Mouse (Mus musculus): ENCODE results near the gene Zg16. TPM values are rescaled to one million over a fixed set of nuclear protein-coding genes. Genes with fewer than 3 reads are reported as not detected.
A peak's percentile ranks its signal among the peaks of the same experiment; 100 is the strongest.
"Not testable (repeated sequence)": the region's sequence is repeated elsewhere in the genome, so short reads cannot be mapped to it uniquely, and the experiment has no call there.

Zg16 gene
- under 1 TPM in 1 of 2 experiments, not detected in 1; 0.81 TPM for polyA plus RNA-seq (2017; shearing (Covaris generic))

GRCm38 (mm10) chr7:127087278-127088010, at the start of gene Zg16:
TSS of gene Zg16 (minus strand) at chr7:127087328.
- ATAC-seq, result not testable (repeated sequence)

- ATAC-seq, result peak; percentile 13
Measured at GRCm38 (mm10) chr7:127136181-127137071, 49.3 kb upstream of the Zg16 start.

DNA sequence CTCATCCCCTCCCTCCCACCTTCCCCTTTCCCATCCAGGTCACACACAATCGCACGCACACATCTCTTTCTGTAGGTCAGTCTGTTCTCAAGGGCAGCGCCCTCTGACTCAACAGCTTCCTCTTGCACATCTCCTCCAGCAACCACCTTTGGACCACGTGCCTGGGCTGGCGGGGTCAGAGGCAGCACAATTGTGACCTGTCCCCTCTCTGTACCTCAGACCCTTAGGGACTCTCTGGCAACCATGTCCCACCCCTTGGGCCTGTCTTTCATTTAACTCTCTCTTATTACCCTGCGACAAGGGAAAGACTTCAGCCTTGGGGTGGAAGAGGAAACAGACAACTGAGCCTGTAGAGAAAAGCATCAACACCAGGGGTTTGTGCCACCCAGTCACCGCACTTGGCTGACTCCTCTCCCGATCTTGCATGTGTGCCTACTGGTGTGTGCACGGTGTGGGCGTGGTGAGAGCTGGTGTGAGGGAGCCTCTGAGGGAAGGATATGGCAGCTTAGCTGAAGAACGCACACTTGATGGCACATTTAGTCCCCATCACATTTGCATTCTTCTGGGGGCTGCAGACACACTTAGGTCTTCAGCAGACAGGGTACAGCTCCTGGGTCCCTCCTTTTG, 47.8 kb upstream of the Zg16 start:
- ATAC-seq, result peak; percentile 24

DNA sequence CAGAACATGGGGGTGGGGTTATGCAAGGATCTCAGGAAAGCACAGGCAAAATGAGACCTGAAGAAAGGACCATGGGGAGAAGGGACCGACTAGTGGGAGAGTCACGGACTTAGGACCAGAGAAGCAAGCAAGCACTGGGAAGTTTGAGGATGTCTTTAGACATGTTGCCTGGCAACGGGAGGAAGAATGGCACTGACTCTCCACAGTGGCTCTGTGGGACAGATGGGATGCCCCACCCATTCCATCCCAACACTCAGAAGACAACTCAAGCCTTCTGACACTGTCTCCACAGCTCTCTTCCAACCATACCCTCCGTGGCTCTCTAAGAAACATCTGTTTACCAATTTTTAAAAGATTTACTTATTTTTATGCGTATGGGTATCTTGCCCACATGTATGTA, 46.0 kb upstream of the Zg16 start:
- no peak for ATAC-seq

GRCm38 (mm10) chr7:127129638-127130037, 42.5 kb upstream of the Zg16 start:
- peak; percentile 77 for ATAC-seq

DNA sequence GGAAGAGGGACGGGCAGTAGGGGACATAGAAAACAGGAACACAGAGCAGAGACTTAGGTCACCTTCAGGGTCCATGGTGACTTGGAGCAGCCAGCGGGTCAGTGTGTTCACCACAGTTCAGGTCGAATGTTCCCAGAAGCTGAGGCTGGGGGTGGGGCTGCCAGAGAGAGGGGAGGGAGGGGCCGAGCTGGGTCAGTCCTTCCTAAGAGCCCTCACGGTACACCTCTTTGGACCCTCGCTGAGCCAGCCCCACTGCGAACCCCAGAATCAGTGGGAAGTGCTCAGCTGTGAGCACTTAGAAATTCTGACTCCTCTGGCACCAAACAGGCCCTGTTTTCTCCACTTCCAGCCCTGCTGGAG, 34.8 kb upstream of the Zg16 start, which contains the start of gene Qprt:
Gene Qprt (minus strand): TSS at position 316 of the 360 bp plus-strand sequence.
- no peak for ATAC-seq

- ATAC-seq, result no peak
Measured at GRCm38 (mm10) chr7:127121061-127121910, 34.2 kb upstream of the Zg16 start.

DNA sequence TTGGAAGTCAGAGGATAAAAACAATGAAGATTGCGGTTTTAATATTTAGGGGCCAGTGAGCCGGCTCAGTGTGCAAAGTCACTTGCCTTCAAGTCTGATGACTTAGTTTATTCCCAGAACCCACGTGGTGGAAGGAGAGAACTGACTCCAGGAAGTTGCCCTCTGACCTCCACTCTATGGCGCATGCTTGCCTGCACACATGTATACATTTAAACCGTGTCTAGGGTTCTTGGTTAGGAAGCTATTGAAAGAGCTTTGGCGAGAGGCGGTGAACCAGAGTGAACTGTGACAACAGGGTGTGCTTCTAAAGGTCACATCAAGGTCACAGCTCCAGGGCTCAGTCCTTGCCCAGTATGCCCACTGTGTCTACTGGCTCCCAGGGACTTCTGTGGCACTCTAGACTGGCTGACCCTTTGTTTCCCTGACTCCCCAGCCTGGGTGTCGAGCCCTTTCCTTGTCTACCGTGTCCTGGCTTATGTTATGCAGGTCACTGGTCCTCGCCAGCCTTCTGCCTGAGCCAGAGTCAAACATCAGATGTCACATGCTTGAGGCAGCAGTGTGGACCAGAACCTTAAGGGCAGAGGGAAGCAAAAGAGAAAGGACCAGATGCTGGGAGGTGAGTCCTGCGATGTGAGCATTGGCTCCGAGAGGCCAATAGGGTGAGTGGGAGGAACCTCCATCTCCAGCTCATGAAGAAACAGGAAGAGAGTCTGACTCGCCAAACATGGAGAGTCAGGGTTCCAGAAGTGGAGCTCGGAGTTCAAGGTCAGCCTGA, 31.7 kb upstream of the Zg16 start:
- no peak for ATAC-seq

DNA sequence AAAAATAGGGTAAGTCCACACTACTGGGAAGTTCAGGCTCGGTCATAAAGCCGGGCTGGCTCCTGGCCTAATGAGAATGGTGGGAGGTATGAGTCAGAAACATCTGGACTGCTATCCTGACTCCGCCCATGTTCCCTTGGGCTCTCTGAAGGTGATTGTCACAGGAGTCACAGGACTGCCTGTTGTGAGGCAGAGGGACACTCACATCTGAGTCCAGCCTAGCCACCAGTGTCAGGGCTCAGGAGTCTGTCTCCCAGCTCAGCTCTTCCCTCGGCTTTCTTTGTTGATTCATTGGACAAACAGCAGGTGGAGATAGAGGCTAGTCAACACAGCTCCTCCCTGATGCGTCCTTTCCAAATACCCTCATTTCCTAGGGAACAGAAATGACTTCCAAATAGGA, 30.8 kb upstream of the Zg16 start:
- ATAC-seq, result no peak

DNA sequence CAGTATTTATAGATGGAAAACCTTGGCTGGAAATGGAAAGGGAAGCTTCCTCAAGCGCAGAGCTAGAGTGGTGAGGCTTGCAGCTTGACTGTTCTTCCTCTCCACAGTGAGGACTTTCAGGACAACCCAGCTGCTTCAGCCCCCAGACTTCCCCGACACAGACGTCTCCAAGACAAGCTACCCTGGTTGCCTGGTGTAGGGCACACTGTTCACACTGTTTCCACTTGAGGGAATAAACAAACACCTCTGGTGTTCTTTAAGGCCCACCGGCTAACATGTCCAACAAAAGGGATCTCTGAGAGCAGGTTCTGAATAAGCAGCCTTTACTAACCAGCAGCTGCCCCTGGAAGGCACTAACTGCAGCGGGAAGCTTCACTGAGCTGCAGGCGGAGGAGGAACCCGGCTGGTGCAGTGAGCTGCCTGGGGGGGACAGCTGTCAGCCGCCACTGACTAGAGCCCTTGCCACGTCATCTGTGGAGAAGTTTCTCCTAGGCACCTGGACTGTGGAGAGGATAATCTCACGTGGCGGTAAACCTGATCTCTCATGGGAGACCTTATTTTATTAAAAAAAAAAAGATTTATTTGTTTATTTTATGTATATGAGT, 29.3 kb upstream of the Zg16 start:
- no peak for ATAC-seq

- ATAC-seq, result no peak
Measured at GRCm38 (mm10) chr7:127114920-127115319, 27.8 kb upstream of the Zg16 start.

DNA sequence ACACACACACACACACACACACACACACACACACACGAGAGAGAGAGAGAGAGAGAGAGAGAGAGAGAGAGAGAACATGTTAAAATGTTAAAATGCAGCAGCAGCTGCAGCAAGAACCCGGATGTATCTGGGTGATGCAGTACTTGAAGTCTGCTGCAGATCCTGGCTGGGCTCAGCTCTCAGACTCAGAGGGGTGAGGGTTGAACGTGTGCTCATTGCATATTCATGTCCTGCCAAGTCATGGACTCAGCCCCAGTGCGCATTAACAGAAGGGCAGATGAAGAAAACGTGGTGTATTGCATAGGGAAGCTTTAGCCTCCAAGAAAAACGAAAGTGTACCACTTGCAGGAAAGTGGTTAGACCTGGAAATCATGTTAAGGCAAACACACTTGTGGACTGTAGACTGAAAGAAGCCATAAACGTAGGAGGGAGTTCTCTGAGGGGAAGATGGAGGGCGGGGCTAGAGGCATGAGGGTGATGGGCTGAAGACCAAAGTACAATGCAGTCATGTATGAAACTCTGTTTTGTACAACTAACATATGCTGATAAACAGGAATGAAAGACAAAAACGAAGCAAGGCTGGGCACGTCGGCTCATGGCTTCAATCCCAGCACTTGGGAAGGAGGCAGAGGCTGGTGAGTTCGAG, 26.6 kb upstream of the Zg16 start:
- peak; percentile 62 for ATAC-seq

DNA sequence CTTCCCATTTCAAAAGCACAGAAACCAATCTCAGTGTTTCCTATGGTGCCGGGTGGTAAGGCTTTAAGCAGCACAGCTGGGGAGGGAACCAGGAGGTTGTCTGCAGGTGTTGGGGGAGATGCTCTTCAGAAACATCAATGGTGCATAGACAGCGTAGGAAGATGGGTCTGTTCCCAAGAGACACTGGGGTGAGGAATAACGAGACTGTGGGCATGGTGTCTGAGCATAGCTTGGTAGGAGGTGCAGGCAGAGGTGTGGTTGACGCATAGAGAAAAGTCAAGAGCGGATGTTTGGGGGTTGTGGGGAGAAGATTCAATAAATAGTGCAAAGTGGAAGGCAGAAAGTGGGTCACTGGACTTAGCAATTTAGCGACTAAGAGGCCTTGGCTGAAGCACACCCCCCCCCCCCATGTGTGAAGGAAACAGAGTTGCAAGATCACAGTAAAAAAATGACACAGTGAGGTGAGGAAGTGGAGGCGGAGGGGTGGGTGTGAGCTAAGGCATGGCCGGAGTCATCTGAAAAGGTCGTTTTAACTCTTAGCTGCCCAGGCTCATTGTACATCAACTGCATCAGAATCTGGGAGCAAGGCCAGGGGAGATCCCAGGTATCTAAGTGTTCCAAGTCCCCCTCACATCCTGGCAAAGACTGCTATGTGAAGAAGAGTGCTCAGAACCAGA, 25.9 kb upstream of the Zg16 start:
- ATAC-seq, result peak; percentile 72

GRCm38 (mm10) chr7:127112251-127112841, 25.2 kb upstream of the Zg16 start:
- peak; percentile 38 for ATAC-seq

GRCm38 (mm10) chr7:127111461-127111860, 24.3 kb upstream of the Zg16 start:
- peak; percentile 18 for ATAC-seq

- peak; percentile 42 for ATAC-seq
Measured at GRCm38 (mm10) chr7:127110239-127111007, 23.3 kb upstream of the Zg16 start.

DNA sequence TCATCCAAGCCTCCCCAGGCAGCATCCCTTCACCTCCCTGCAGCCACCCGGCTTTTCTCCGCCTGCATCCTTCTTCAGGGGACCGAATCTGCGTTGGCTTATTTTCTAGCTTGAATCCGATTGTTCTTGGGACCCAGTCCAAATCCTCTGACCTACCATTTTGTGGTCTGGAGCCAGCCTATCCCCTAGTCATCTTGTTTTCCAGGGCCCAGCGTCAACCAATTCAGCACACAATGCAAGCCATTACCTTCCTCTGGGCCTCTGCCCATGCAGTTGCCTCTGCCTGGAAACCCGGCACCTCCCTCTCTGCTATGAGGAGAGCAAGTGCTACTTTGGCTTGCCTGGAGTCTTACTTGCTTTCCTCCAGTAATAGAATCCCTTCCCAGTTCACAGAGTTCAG, 18.4 kb upstream of the Zg16 start:
- no peak for ATAC-seq

DNA sequence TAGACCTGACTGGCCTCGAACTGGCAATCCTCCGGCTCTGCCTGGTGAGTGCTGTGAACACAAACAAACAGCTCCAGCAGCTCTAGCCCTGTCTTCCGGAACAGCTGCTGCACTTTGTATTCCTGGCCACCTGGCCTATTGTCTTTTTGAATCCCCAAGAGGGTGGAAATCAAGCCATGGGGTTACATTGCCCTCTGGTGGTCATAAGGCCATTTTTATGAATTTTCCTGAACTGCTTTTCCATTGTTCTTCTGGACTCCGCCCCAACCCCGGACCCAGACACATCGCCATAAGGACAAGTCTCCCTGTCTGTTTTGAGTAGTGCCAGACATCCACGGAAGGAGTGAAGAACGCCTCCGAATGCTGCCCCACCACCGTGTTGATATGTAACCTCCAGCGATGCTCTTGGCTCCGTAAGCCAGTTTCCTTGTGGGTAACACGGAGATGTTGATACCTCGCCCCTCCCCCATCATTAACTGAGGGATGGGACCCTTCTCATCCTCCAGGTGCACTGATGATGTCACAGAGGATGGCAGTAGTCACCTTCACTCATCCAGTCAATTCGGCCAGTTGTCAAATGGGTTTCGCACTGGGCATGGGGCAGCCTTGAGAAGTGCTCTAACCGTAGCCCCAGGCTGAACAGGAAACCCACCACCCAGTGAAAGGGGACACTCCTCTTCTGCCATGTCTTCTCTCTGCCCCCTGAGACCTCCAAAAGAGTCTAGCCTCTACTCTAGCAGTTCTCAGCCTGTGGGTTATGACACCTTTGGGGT, 17.6 kb upstream of the Zg16 start:
- peak; percentile 89 for ATAC-seq
